Mouse (Mus musculus) ES-CJ7 (cell line): Measurements from ENCODE around the gene Gm8257.
"Not testable (repeated sequence)": the region's sequence is repeated elsewhere in the genome, so short reads cannot be mapped to it uniquely, and the experiment has no call there.

Source experiments
- DNase-seq: peaks from one replicate; pipeline ENCODE4 v3.0.0; 2011; ENCODE audit warnings: low read depth, low spot score

The Gm8257 gene

DNA sequence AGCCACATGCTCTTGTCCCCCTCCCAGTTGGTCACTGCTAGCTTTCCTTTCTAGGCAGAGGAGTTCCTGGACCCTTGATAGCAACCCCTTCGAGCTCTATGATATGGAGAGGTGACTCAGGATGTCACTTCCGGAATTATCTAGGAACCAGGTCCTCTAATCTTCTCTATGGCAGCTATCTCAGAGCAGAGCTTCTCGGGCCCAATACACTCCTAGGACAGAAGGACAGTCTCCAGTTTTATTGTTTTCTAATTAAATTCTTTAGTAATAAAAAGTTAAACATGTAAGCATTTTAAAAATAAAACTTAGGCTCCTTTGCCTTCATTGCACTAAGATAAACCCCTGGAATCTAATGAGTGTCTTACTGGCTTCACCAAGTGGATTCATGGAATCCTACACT is at the start of gene Gm8257:
Gene Gm8257 (minus strand): TSS at position 101 of the 400 bp plus-strand sequence.
- DNase-seq: not testable (repeated sequence)

GRCm38 (mm10) chr14:44750240-44750639 is 44.0 kb upstream of the Gm8257 start, which contains the start of gene Gm8267:
Gene Gm8267 (minus strand): TSS chr14:44750340.
- no peak for DNase-seq

GRCm38 (mm10) chr14:44742789-44743188 is 36.5 kb upstream of the Gm8257 start:
- DNase-seq: not testable (repeated sequence)

- not testable (repeated sequence) for DNase-seq
Observed at GRCm38 (mm10) chr14:44730711-44731110, 24.5 kb upstream of the Gm8257 start.

- DNase-seq: not testable (repeated sequence)
Observed at GRCm38 (mm10) chr14:44627737-44628136, 78.5 kb downstream of the Gm8257 start, which contains the start of gene Gm5624. Gene Gm5624 (minus strand): TSS chr14:44627938.
